Mouse (Mus musculus): Measurements from ENCODE around the gene Mta3. TPM values are rescaled to one million over a fixed set of nuclear protein-coding genes. Genes with fewer than 3 reads are reported as not detected.

Mta3 gene
- polyA plus RNA-seq, 1 experiment from 2014 or later, result 30.0 TPM

DNA sequence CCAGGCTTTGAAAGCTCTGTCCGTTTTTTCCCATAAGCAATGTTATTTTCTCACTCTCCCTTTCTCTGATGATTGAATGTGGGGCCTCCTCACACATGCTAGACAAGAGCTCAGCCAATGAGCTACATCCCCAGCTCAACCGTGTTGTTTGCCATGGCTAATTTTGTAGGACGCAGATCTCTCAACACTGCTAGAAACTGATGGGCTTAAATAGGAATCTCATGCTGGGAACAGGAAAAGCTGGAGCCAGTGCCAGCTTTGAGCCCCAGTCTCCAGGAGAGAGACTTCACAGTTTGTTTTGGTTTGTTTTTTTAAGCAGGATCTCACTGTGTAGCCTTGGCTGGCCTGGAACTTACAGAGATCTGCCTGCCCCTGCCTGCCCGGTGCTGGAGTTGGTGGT is 53.6 kb downstream of the Mta3 start:
- Histone ChIP-seq H3K27ac (replicated peaks; ENCODE audit: low read depth, low read length) (no peak overlapping the region), H3K4me1 (ENCODE audit: control insufficient read depth, insufficient read depth, low read length) (no peaks in the 10 kb centered on the region), H3K4me2 (ENCODE audit: low read length) (no peak overlapping the region), H3K36me3 (ENCODE audit: control insufficient read depth, insufficient read depth, low read length) (peaks cover 13% of the 10 kb centered on the region; the same call in 1 of the 2 replicates), H3K9ac (replicated peaks; ENCODE audit: low read length) (no peak overlapping the region), H3K27me3 (ENCODE audit: control insufficient read depth, insufficient read depth, low read length) (no peaks in the 10 kb centered on the region), H3K9me3 (ENCODE audit: control insufficient read depth, low read length) (no peaks in the 10 kb centered on the region), H3K4me3 (replicated peaks; ENCODE audit: low read depth, low read length) (no peak overlapping the region)
- ATAC-seq (ENCODE audit: low FRiP score, low TSS enrichment) (no peak), DNase-seq (no peak)
- WGBS, result 61% methylated on average over 4 of the region's 4 CpGs

DNA sequence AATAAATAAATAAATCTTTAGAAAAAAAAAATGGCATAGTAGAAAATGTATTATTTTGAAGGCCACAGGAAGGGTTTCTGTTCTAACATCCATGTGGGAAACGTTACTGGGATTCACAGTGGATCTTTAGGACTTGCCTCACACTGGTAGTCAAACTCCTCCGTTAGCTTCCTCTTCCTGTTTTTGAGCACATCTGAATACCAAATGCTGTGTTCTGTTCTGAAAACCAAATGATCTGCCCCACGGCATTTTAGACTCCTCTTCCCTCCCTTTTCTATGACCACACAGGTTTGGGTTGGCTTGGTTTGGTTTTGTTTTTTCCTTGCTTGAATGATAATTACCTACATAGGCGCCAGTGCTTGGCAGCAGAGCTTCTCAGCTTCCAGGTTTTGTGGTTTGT is 58.6 kb downstream of the Mta3 start:
- Histone ChIP-seq H3K4me1 (ENCODE audit: control insufficient read depth, insufficient read depth, low read length) (no peaks in the 10 kb centered on the region), H3K27me3 (ENCODE audit: control insufficient read depth, insufficient read depth, low read length) (no peaks in the 10 kb centered on the region)
- 90% methylated on average over 4 of the region's 4 CpGs for WGBS

DNA sequence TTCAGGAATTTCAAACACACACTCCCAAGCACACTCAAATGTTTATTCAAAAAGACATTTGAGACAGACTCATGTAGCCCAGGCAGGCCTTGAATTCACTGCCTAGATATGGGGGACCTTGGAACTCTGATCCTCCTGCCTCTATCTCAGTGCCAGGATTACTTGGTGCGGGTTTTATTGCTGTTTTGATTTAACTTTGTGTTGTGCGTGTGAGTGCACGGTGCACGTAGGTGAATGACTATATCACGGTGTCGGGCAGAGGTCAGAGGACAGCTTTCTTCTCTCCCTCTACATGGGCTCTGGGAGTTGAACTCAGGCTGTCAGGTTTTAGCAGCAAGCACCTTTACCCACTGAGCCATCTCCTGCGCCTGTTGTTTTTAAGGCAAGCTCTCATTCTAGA is 61.1 kb downstream of the Mta3 start:
- Histone ChIP-seq H3K9ac (replicated peaks; ENCODE audit: low read length) (no peak overlapping the region), H3K9me3 (ENCODE audit: control insufficient read depth, low read length) (no peaks in the 10 kb centered on the region), H3K4me2 (ENCODE audit: low read length) (no peak overlapping the region), H3K4me1 (ENCODE audit: control insufficient read depth, insufficient read depth, low read length) (no peaks in the 10 kb centered on the region), H3K27ac (replicated peaks; ENCODE audit: low read depth, low read length) (no peak overlapping the region), H3K36me3 (ENCODE audit: control insufficient read depth, insufficient read depth, low read length) (peaks cover 9% of the 10 kb centered on the region; the same call in 1 of the 2 replicates), H3K4me3 (replicated peaks; ENCODE audit: low read depth, low read length) (no peak overlapping the region), H3K27me3 (ENCODE audit: control insufficient read depth, insufficient read depth, low read length) (no peaks in the 10 kb centered on the region)
- no peak for DNase-seq
- WGBS, result 95% methylated on average over 7 of the region's 7 CpGs
- ATAC-seq (ENCODE audit: low FRiP score, low TSS enrichment), result no peak

More for the DNA sequence above, 58.6 kb downstream of the Mta3 start:
- Histone ChIP-seq H3K9ac (replicated peaks; ENCODE audit: low read length) (no peak overlapping the region), H3K4me3 (replicated peaks; ENCODE audit: low read depth, low read length) (no peak overlapping the region), H3K4me2 (ENCODE audit: low read length) (no peak overlapping the region), H3K36me3 (ENCODE audit: control insufficient read depth, insufficient read depth, low read length) (peaks cover 9% of the 10 kb centered on the region; the same call in 1 of the 2 replicates), H3K27ac (replicated peaks; ENCODE audit: low read depth, low read length) (no peak overlapping the region), H3K9me3 (ENCODE audit: control insufficient read depth, low read length) (no peaks in the 10 kb centered on the region)
- no peak for DNase-seq
- ATAC-seq (ENCODE audit: low FRiP score, low TSS enrichment), result no peak

DNA sequence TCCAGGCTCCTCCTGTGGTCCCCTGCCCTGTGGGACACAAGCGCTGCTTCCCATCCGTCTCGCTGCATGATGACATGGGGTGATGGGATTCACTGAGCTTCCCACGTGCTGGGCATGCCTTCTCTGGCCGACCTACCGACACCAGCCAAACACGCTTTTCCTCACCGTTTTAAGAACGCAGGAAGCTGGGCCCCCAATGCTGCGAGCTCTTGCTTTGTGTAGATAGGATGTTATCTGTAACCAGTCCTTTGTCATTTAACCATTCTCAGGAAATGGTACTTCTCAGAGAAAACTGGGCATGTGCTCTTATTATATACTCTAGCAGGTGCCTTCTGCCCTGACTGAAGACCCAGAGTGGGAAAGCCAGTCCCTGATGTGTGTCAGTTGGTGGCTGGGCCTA is 62.3 kb downstream of the Mta3 start:
- Histone ChIP-seq H3K4me1 (ENCODE audit: control insufficient read depth, insufficient read depth, low read length) (peaks cover 4% of the 10 kb centered on the region; the same call in 1 of the 2 replicates), H3K27me3 (ENCODE audit: control insufficient read depth, insufficient read depth, low read length) (no peaks in the 10 kb centered on the region), H3K9me3 (ENCODE audit: control insufficient read depth, low read length) (no peaks in the 10 kb centered on the region), H3K4me3 (replicated peaks; ENCODE audit: low read depth, low read length) (no peak overlapping the region), H3K27ac (replicated peaks; ENCODE audit: low read depth, low read length) (no peak overlapping the region), H3K9ac (replicated peaks; ENCODE audit: low read length) (no peak overlapping the region), H3K36me3 (ENCODE audit: control insufficient read depth, insufficient read depth, low read length) (peaks cover 5% of the 10 kb centered on the region; the same call in 1 of the 2 replicates), H3K4me2 (ENCODE audit: low read length) (no peak overlapping the region)
- ATAC-seq (ENCODE audit: low FRiP score, low TSS enrichment), result no peak
- 90% methylated on average over 10 of the region's 10 CpGs for WGBS
- DNase-seq, result no peak

DNA sequence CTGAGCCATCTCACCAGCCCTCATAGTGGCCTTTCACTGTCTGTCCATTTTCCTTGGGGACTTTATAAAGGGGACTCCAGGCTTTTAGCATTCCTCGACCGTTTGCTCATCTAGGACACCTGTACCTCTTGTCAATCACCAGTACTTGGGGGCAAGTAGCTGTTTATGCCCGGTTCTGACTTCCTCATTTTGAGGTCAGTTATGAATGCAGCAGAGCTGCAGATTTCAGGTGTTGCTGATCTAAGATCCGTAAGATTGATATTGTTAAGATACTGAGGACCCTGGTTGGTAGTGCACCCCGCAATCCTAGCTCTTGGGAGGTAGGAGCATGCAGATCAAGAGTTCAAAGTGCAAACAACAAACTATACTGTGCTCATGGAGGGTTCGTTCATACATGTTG is 64.4 kb downstream of the Mta3 start:
- 86% methylated on average over 6 of the region's 6 CpGs for WGBS
- ATAC-seq (ENCODE audit: low FRiP score, low TSS enrichment) (no peak), DNase-seq (no peak)
- Histone ChIP-seq H3K9ac (replicated peaks; ENCODE audit: low read length) (no peak overlapping the region), H3K36me3 (ENCODE audit: control insufficient read depth, insufficient read depth, low read length) (no peaks in the 10 kb centered on the region), H3K27ac (replicated peaks; ENCODE audit: low read depth, low read length) (no peak overlapping the region), H3K9me3 (ENCODE audit: control insufficient read depth, low read length) (no peaks in the 10 kb centered on the region), H3K4me1 (ENCODE audit: control insufficient read depth, insufficient read depth, low read length) (peaks cover 4% of the 10 kb centered on the region; the same call in 1 of the 2 replicates), H3K4me2 (ENCODE audit: low read length) (no peak overlapping the region), H3K27me3 (ENCODE audit: control insufficient read depth, insufficient read depth, low read length) (no peaks in the 10 kb centered on the region), H3K4me3 (replicated peaks; ENCODE audit: low read depth, low read length) (no peak overlapping the region)

DNA sequence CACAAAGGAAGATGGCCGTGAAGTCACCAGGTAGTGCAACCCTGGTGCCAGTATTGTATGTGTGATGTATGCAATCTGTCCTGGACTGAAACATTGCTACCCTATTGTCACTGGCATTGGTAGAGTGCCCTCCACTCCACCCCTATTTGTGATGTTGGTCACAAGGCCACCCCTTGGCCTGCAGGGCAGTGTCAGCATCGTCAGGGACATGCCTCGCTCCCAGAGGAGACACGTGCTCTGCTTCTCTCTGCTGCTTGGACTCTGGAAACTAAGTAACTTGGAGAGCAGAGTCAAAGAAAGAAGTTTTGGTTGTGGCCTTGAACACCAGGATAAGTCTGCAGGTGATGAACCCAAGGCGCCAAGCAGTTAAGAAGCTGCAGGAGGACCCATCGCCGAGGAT is 65.0 kb downstream of the Mta3 start:
- Histone ChIP-seq H3K36me3 (ENCODE audit: control insufficient read depth, insufficient read depth, low read length) (no peaks in the 10 kb centered on the region), H3K4me3 (replicated peaks; ENCODE audit: low read depth, low read length) (no peak overlapping the region), H3K4me1 (ENCODE audit: control insufficient read depth, insufficient read depth, low read length) (peaks cover 4% of the 10 kb centered on the region; the same call in 1 of the 2 replicates), H3K27me3 (ENCODE audit: control insufficient read depth, insufficient read depth, low read length) (no peaks in the 10 kb centered on the region), H3K9me3 (ENCODE audit: control insufficient read depth, low read length) (no peaks in the 10 kb centered on the region), H3K9ac (replicated peaks; ENCODE audit: low read length) (no peak overlapping the region), H3K4me2 (ENCODE audit: low read length) (no peak overlapping the region), H3K27ac (replicated peaks; ENCODE audit: low read depth, low read length) (no peak overlapping the region)
- 92% methylated on average over 7 of the region's 7 CpGs for WGBS
- DNase-seq (no peak), ATAC-seq (ENCODE audit: low FRiP score, low TSS enrichment) (no peak)

DNA sequence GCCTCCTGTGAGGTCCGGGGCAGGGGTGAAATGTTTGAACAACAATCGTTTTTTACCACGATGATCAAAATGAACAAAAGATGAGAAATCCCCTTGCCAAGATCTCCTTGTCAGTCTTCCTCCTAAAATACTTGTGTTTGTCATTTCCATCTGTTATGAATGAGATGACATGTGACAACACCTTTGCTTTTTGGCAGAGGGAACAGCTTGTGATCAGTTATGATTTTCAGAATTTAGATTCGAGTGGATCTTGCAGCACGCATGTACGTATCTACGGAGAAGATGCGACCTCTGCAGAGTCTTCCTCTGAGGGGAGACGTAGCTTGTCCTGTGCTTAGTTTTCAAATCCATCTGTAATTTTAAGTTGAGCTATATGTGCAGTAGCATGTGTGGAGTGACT is 66.1 kb downstream of the Mta3 start:
- H3K36me3 ChIP-seq (ENCODE audit: control insufficient read depth, insufficient read depth, low read length), result no peaks in the 10 kb centered on the region
- no peak for ATAC-seq (ENCODE audit: low FRiP score, low TSS enrichment)
- no peaks in the 10 kb centered on the region for H3K27me3 ChIP-seq (ENCODE audit: control insufficient read depth, insufficient read depth, low read length)
- H3K9me3 ChIP-seq (ENCODE audit: control insufficient read depth, low read length), result no peaks in the 10 kb centered on the region
- 0 out of 2 replicates have a peak overlapping the region, but pooled peaks have one; percentile 18 for H3K9ac ChIP-seq (replicated peaks; ENCODE audit: low read length)
- DNase-seq, result no peak
- WGBS, result 89% methylated on average over 9 of the region's 9 CpGs
- H3K27ac ChIP-seq (replicated peaks; ENCODE audit: low read depth, low read length), result no peak overlapping the region
- no peak overlapping the region for H3K4me2 ChIP-seq (ENCODE audit: low read length)
- no peak overlapping the region for H3K4me3 ChIP-seq (replicated peaks; ENCODE audit: low read depth, low read length)
- peaks cover 4% of the 10 kb centered on the region; the same call in 1 of the 2 replicates for H3K4me1 ChIP-seq (ENCODE audit: control insufficient read depth, insufficient read depth, low read length)

DNA sequence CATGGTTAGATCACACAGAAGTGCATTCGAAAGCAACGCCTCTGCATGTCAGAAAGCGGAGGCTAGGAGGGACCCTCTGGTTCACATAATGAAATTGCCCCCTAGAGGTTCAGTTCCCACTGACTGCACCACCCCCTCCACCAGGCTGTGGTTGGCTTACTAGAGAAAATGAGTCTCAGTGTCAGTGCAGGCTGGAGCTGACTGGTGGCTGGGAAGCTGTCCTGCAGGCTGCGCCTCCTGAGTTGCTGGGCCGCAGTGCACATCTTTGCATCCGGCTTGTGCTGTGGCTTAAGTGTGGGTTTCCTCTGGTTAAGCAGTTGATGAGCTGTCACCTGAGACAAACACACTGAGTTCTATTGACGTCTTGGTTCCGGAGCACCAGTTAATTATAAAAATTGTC is 66.7 kb downstream of the Mta3 start:
- Histone ChIP-seq H3K36me3 (ENCODE audit: control insufficient read depth, insufficient read depth, low read length) (no peaks in the 10 kb centered on the region), H3K4me2 (ENCODE audit: low read length) (no peak overlapping the region), H3K9me3 (ENCODE audit: control insufficient read depth, low read length) (no peaks in the 10 kb centered on the region), H3K27ac (replicated peaks; ENCODE audit: low read depth, low read length) (0 out of 2 replicates have a peak overlapping the region, but pooled peaks have one; percentile 15), H3K4me1 (ENCODE audit: control insufficient read depth, insufficient read depth, low read length) (peaks cover 4% of the 10 kb centered on the region; the same call in 1 of the 2 replicates), H3K9ac (replicated peaks; ENCODE audit: low read length) (no peak overlapping the region), H3K27me3 (ENCODE audit: control insufficient read depth, insufficient read depth, low read length) (no peaks in the 10 kb centered on the region), H3K4me3 (replicated peaks; ENCODE audit: low read depth, low read length) (no peak overlapping the region)
- 50% methylated on average over 8 of the region's 8 CpGs for WGBS
- DNase-seq (peak; percentile 72), ATAC-seq (ENCODE audit: low FRiP score, low TSS enrichment) (peak; percentile 48; the same call in 1 of the 2 replicates)

DNA sequence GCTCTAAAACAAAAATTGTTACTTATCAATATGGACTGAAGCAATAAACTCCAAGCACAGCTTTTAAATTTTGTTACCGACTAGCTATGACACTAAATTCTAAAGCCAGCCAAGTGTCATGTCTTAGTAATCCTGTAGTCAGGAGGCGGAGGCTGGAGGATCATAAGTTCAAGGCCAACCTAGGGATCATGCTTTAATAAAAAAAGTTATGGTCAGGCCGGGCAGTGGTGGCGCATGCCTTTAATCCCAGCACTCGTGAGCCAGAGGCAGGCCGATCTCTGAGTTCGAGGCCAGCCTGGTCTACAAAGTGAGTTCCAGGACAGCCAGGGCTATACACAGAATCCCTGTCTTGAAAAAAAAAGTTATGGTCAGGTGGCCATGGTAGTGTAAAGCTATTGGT is 71.0 kb downstream of the Mta3 start:
- H3K9ac ChIP-seq (replicated peaks; ENCODE audit: low read length), result no peak overlapping the region
- no peaks in the 10 kb centered on the region for H3K9me3 ChIP-seq (ENCODE audit: control insufficient read depth, low read length)
- ATAC-seq (ENCODE audit: low FRiP score, low TSS enrichment), result no peak
- H3K27me3 ChIP-seq (ENCODE audit: control insufficient read depth, insufficient read depth, low read length), result no peaks in the 10 kb centered on the region
- no peak overlapping the region for H3K4me3 ChIP-seq (replicated peaks; ENCODE audit: low read depth, low read length)
- no peak for DNase-seq
- no peaks in the 10 kb centered on the region for H3K36me3 ChIP-seq (ENCODE audit: control insufficient read depth, insufficient read depth, low read length)
- no peak overlapping the region for H3K27ac ChIP-seq (replicated peaks; ENCODE audit: low read depth, low read length)
- H3K4me2 ChIP-seq (ENCODE audit: low read length), result no peak overlapping the region
- peaks cover 4% of the 10 kb centered on the region; the same call in 1 of the 2 replicates for H3K4me1 ChIP-seq (ENCODE audit: control insufficient read depth, insufficient read depth, low read length)
- 97% methylated on average over 7 of the region's 7 CpGs for WGBS
